Mouse (Mus musculus) Muller cell, postnatal 12 days (primary cell): ENCODE data around the gene Wdpcp.

ENCODE experiments used
- DNase-seq: peaks from one replicate; pipeline ENCODE4 v3.0.0-alpha.2; 2015; ENCODE audit errors: inconsistent ontology term

The Wdpcp gene

DNA sequence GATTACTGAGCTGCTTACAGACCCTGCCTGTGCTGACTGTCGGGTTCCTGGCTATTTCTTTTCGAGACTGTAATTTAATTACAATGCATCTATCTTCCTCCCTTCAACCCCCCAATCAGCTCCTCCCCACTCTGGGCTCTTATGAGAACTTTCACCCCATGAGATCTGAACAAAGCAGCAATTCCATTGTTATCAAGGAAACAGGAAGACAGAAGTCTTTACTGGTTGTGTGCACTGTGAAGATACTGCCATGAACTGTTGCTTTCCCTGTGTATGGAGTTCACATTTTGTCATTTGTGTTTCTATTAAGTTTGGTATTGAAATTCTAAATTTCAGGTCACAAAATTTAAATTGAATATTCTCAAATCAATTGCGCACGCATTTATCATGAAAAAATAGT lies 177.5 kb downstream of the Wdpcp start:
- DNase-seq = no peak

DNA sequence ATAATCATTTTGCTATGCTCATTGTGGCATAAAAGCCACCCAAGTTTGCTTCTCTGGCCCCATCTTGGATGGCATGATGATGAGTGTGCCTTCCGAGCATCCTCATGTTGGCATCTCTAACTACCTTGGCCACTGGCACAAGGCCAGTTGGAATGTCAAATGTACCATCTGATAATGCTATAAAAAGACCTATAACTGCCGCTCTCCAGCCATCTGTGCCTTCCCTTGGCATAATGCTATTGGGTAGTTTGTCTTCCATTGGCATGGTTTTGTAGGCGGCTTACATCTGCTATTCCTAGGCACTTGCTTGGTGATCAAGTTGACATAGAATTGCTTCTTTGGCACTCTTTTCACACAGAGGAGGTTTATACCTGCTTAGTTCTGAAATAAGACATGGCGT lies 191.2 kb downstream of the Wdpcp start:
- no peak for DNase-seq

DNA sequence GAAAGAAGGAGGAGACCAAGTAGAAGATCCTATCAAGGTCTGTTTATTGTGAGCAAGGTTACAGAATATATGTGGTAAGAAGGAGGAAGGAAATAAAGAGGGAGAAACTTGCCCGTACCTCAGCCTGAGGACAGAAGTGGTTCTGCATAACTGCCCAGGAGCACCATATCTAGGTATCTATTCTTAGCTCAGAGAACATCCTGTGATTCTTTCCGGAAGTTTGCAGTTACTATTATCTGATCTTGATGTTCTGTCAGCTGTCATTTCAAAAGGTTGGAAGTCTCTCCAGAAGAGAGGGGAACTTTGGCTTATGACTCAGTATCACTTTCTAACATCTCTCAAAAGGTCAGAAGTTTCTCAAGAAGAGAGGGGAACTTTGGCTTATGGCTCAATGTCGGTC lies 216.8 kb downstream of the Wdpcp start:
- no peak for DNase-seq

DNA sequence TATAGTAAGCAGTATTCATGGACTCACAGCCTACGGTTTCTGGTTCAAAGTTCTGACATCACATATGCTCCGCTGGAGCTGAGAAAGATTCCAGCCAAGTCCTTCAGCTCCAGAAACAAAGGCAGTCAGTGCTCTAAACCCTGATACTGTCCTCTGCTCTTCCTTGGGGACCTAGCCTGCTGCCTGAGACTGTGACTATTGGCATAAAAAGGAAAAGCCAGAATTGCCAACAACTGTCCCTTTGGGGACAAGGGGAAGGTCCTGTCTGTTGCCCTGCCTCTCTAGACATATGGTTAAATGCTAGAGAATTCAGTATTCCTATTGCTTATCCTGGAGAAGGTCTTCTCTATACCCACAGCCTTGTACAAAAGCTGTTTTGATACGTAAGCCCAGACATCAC lies 252.9 kb downstream of the Wdpcp start:
- no peak for DNase-seq

DNA sequence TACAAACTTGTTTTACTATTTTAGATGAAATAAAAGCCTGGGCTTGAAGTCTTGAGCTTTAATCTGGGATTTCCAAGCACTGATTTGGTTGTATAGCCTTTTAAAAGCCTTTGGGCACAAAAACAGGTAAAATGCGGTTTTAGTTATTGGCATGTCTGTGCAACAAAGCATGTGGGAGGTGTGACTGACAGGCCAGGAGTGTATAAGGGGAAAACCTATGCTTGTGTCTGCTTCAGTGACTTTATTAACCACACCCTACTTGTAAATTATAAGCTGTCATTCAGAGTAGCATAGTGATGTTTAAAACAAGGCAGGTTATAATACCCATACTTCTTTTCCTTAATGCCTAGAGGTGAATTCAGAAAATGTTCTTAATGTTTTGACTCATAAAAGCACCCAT lies 254.5 kb downstream of the Wdpcp start:
- DNase-seq = no peak

DNA sequence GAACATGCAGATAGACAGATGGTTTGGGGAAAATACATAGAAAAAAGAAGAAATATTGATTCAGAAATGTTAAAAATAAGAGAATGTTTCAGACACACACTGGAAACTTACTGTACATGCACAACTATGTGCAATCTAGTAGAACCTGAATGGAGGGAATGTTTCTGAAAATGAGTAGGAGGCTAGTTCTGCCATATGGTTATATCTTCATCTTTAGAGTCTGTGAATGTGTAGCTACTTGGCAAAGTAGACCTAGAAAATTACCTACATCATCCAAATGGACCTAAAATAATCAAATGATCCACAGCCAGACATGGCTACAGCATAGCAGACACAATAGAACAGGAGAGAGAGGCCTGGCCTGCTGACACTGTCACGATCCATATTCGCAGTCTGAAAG lies 275.0 kb downstream of the Wdpcp start:
- DNase-seq = no peak

DNA sequence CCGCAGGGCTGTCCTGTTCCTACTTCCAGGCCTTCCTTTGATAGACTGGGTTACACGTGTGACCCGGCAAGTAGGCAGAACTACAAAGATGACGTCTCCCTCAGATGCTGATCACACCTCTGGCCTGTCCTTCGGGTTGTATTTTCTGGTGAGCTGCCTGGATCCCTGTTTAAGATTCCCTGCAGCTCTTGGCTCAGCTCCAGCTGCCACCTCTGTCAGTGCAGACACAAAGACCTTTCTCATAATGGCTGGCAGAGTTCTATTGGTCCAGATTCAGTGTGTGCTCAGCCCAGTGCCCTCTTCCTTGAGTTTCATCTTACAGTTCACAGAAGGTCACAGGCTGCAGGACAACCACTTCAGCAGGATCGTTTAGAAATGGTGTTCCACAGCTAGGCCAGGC lies 292.0 kb downstream of the Wdpcp start:
- peak; percentile 34 for DNase-seq

DNA sequence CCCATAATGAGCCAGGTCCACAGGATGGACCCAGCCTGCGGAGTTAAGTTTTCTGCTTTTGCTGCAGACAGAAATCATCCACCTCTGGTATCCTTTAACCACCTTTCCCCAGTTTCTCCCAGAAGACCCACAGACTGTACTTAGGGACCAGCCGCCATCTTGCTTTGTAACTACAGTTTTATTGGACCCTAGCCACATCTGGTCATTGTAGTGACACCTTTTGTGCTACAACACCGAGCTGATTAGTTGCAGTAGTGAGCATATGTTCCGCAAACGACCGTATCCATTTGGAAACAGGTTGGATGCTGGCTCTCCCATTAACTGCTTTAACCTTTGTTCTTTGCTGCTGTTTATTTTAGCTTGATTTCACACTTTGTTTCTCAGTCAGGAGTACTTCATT lies 292.5 kb downstream of the Wdpcp start:
- DNase-seq = no peak

DNA sequence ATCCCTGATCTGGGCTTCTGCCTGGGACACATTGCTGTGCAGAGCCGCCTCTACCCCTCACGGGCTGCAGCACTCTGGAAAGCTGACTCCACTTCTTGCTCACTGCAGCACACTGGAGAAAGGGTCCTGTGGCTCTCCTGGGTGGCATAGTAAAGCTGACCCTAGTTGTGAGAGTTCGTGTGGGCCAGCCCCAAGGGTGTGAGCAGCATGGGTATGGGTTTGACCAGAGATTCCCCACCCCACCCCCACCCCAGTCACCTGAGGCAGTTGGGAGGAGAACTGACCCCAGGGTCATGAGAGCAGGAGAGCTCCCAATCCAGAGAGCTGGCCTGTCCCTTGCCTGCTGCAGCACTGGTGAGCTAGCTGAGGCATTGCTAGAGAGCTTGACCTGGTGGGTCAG lies 296.6 kb downstream of the Wdpcp start:
- no peak for DNase-seq

DNA sequence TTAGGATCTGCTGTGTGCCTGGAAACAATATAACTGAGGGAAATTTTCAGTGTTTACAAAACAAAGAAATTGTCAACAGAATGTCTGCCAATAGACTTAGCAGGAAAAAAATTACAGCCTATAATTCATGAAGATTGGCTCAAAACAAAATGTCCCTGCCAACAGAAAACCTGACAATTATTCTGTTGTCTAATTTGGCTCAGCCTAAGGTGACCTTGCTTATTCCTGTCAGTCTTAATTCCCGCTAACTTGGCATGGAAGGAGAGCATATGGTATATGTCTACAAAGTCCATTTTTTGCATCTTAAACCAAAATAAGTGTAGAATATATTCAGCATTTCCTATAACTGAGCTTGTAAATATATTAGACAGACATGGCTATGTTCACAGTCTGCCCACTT lies 298.8 kb downstream of the Wdpcp start:
- no peak for DNase-seq

DNA sequence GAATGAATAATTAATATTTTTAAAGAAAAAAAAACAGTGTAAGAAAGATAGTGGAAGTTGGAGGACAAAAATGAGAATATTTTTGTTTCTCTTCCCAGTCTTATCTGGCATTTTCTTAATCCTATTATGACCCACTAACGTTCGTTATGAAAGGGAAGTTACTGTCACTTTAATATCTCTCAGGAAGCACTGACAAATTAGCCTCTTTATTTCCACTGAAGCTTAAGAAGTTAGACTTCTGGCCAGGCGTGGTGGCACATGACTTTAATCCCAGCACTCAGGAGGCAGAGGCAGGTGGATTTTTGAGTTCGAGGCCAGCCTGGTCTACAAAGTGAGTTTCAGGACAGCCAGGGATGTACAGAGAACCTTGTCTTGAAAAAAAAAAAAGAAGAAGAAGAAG lies 299.7 kb downstream of the Wdpcp start:
- no peak for DNase-seq

DNA sequence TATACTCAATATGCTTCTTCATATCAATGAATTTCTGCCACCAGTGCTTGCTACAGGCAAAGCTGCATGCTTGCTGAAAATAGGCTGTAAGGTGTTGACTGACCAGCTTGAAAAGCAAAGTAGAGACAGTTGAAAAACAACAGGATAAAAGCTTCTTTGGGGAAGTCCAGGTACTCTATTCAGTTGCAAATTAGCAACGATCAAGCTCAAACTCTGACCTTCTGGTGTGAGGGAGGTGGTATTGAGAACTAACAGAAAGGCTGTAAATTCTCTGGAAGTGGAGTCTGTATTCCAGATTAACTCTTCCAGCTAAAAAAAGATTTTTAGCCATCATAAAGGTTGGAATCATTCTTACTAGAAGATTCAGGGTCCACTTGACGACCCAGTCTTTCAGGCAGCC lies 303.0 kb downstream of the Wdpcp start:
- no peak for DNase-seq

DNA sequence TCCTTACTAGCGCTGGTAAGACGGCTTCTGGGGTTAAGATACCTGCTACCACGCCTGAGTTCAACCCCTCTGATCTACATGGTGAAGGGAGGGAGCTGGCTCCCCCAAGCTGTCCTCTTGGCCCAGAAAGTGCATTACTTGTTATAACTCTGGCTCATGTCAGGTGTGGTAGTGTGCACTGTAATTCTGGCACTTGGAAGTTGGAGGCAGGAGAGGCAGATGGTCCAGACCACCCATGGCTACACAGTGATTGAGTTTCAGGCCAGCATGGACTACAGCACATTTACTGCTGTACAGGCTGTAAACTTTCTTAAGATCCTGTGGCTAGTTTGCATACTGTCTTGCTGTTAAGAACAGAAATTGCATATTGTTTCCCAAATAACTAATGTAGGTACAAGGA lies 322.7 kb downstream of the Wdpcp start:
- DNase-seq = no peak

DNA sequence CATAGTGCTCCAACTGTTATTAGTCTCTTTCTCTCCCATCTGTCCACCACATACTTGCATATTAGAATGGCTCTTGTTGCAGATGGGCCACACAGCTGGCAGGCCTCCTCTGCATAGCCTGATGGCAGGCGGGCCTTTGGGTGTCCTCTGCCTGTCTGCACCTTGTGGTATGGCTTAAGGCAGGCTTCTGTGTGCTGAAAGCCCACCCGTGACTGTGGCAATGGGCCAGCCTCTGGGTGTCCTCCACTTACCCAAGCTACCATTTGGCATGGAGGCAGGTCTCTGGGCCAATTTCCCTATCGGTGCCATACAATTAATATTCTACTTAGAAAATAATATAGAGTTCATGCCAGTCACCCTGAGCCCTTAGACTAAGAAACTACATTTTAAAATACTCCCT lies 350.5 kb downstream of the Wdpcp start:
- no peak for DNase-seq
